In genomic region chr10:96658906-96659305, GRCm38 (mm10) we compare ENCODE assay signal across 10 mouse cellular contexts. TPM values are rescaled to one million over a fixed set of nuclear protein-coding genes. Genes with fewer than 3 reads are reported as not detected.
A peak's percentile ranks its signal among the peaks of the same experiment; 100 is the strongest.
DNase-seq lines count a peak whose midpoint lies in the region; ATAC-seq lines count a peak whose summit lies in the region.
"Had no signal": no experiment of that assay in that cellular context is flagged by ENCODE, and none has a peak within 500 bp of the region (broad histone marks: within the 10 kb centered on the region; RNA-seq: fewer than 3 reads in every experiment).

No protein-coding gene starts in this region.

- H3K27me3 ChIP-seq in hindbrain, embryonic 11.5 days (ENCODE audit: control insufficient read depth, insufficient read depth, low read length), result no peaks in the 10 kb centered on the region
- no peaks in the 10 kb centered on the region for H3K27me3 ChIP-seq in midbrain, embryonic 14.5 days (ENCODE audit: control insufficient read depth, insufficient read depth, low read length)

- no peak overlapping the region for H3K4me2 ChIP-seq in hindbrain, embryonic 11.5 days (replicated peaks; ENCODE audit: low read depth, low read length)
- no peak overlapping the region for H3K4me2 ChIP-seq in midbrain, embryonic 14.5 days (ENCODE audit: low read length)

- WGBS in hindbrain, embryonic 11.5 days, result 7% methylated on average over 5 of the region's 5 CpGs
- 5% methylated on average over 5 of the region's 5 CpGs for WGBS in midbrain, embryonic 14.5 days

- no peak overlapping the region for H3K4me3 ChIP-seq in hindbrain, embryonic 11.5 days (ENCODE audit: low read depth, low read length)
- H3K4me3 ChIP-seq in midbrain, embryonic 14.5 days (replicated peaks; ENCODE audit: low read depth, low read length), result no peak overlapping the region

- no peak overlapping the region; the same call in 1 of the 2 replicates for H3K27ac ChIP-seq in hindbrain, embryonic 11.5 days (ENCODE audit: low read depth, low read length)
- peak overlapping the region; percentile 28; the same call in 1 of the 2 replicates for H3K27ac ChIP-seq in midbrain, embryonic 14.5 days (replicated peaks; ENCODE audit: low read depth, low read length)

- no peak overlapping the region for H3K9ac ChIP-seq in hindbrain, embryonic 11.5 days (ENCODE audit: low read depth, low read length)
- H3K9ac ChIP-seq in midbrain, embryonic 14.5 days (replicated peaks; ENCODE audit: low read length), result no peak overlapping the region
- H3K9ac ChIP-seq: liver, postnatal 0 days had no signal

- H3K9me3 ChIP-seq in hindbrain, embryonic 11.5 days (ENCODE audit: control insufficient read depth, low read length), result no peaks in the 10 kb centered on the region
- H3K9me3 ChIP-seq in midbrain, embryonic 14.5 days (ENCODE audit: control insufficient read depth, low read length), result no peaks in the 10 kb centered on the region

- DNase-seq in embryo, embryonic 10 days (ENCODE audit: low spot score), result peak; percentile 11
- DNase-seq in embryo, embryonic 9.5 days (ENCODE audit: extremely low spot score), result no peak
- DNase-seq in cerebellum, postnatal 10 days, result peak; percentile 68 to 84
- peak; percentile 35 for DNase-seq in hindbrain, embryonic 11.5 days (ENCODE audit: low spot score)
- DNase-seq in midbrain, embryonic 14.5 days, result peak; percentile 62
- DNase-seq in thymus, postnatal 36 days, result no peak
- no peak for DNase-seq in layer of hippocampus, adult 8-10 months (ENCODE audit: low spot score in 2 of 2)
- DNase-seq in testis, postnatal 10 days (ENCODE audit: low spot score), result no peak
- DNase-seq: heart, postnatal 14 days; liver, postnatal 0 days had no signal

- H3K36me3 ChIP-seq in hindbrain, embryonic 11.5 days (ENCODE audit: control insufficient read depth, insufficient read depth, low read length), result no peaks in the 10 kb centered on the region
- H3K36me3 ChIP-seq in midbrain, embryonic 14.5 days (ENCODE audit: control insufficient read depth, insufficient read depth, low read length), result no peaks in the 10 kb centered on the region

- no peaks in the 10 kb centered on the region for H3K4me1 ChIP-seq in hindbrain, embryonic 11.5 days (replicated peaks; ENCODE audit: control insufficient read depth, insufficient read depth, low read length)
- H3K4me1 ChIP-seq in midbrain, embryonic 14.5 days (ENCODE audit: control insufficient read depth, insufficient read depth, low read length), result peaks cover 7% of the 10 kb centered on the region; the same call in 1 of the 2 replicates

- ATAC-seq in hindbrain, embryonic 11.5 days (ENCODE audit: low FRiP score), result peak; percentile 88
- ATAC-seq in midbrain, embryonic 14.5 days (ENCODE audit: low FRiP score, low TSS enrichment), result peak; percentile 68; the same call in 1 of the 2 replicates
- ATAC-seq: liver, postnatal 0 days had no signal

RNA-seq across cellular contexts. Expression of gene Btg1, which starts 42.1 kb away (rescaled TPM):
- 57.2 and 57.6 TPM in 2 replicates for polyA plus RNA-seq in hindbrain, embryonic 11.5 days (2014; fragmentation: Nextera tagmentation; extraction: Ambion mirVana)
- 66.7 and 70.7 TPM in 2 replicates for polyA plus RNA-seq in midbrain, embryonic 14.5 days (2014; fragmentation: Nextera tagmentation; extraction: Ambion mirVana)
- total RNA-seq in layer of hippocampus, adult 8-10 months (2022), result 10 to 100 TPM; 46.5 to 59.9 (median 50.7) TPM

Comparison
In these comparisons a context has a peak if more than half of its experiments do, and no peak if none do; other contexts are left out.
1. DNase-seq: peak in embryo, embryonic 10 days (single experiment), cerebellum, postnatal 10 days (2 of 2), hindbrain, embryonic 11.5 days (single experiment) and midbrain, embryonic 14.5 days (single experiment); none in embryo, embryonic 9.5 days (single experiment), thymus, postnatal 36 days (0 of 2), layer of hippocampus, adult 8-10 months (0 of 2) and testis, postnatal 10 days (single experiment).